Mouse (Mus musculus) retina, postnatal 7 days (tissue): Measurements from ENCODE around the gene Slc35c2.

Source experiments
- DNase-seq: peaks from one replicate; pipeline ENCODE4 v3.0.0-alpha.2; 2012; ENCODE audit warnings: low read depth, low spot score

Slc35c2 gene

GRCm38 (mm10) chr2:165287202-165287984 lies at the start of gene Slc35c2:
Slc35c2 (minus strand) TSS chr2:165287869.
- DNase-seq: peak; percentile 79

GRCm38 (mm10) chr2:165337191-165337590 lies 49.5 kb upstream of the Slc35c2 start:
- no peak for DNase-seq

- DNase-seq: no peak
Observed at GRCm38 (mm10) chr2:165332610-165333210, 45.0 kb upstream of the Slc35c2 start.

- DNase-seq: no peak
Observed at GRCm38 (mm10) chr2:165329703-165330102, 42.0 kb upstream of the Slc35c2 start.

GRCm38 (mm10) chr2:165328746-165329145 lies 41.1 kb upstream of the Slc35c2 start:
- no peak for DNase-seq

GRCm38 (mm10) chr2:165327386-165327785 lies 39.7 kb upstream of the Slc35c2 start:
- DNase-seq: no peak

GRCm38 (mm10) chr2:165326304-165327190 lies 38.9 kb upstream of the Slc35c2 start, which contains the start of gene Elmo2:
Elmo2 (minus strand) TSS chr2:165326479.
- peak; percentile 96 for DNase-seq

GRCm38 (mm10) chr2:165325521-165326303 lies 38.0 kb upstream of the Slc35c2 start:
- no peak for DNase-seq

- DNase-seq: no peak
Observed at GRCm38 (mm10) chr2:165323928-165324327, 36.3 kb upstream of the Slc35c2 start.

- no peak for DNase-seq
Observed at GRCm38 (mm10) chr2:165323484-165323883, 35.8 kb upstream of the Slc35c2 start.

- no peak for DNase-seq
Observed at GRCm38 (mm10) chr2:165321981-165322735, 34.5 kb upstream of the Slc35c2 start.

GRCm38 (mm10) chr2:165321381-165321888 lies 33.8 kb upstream of the Slc35c2 start:
- DNase-seq: no peak

GRCm38 (mm10) chr2:165320531-165321150 lies 33.0 kb upstream of the Slc35c2 start:
- no peak for DNase-seq

- DNase-seq: no peak
Observed at GRCm38 (mm10) chr2:165319503-165319902, 31.8 kb upstream of the Slc35c2 start.

GRCm38 (mm10) chr2:165318941-165319340 lies 31.3 kb upstream of the Slc35c2 start:
- DNase-seq: no peak

- DNase-seq: no peak
Observed at GRCm38 (mm10) chr2:165317621-165318263, 30.1 kb upstream of the Slc35c2 start.

GRCm38 (mm10) chr2:165316837-165317473 lies 29.3 kb upstream of the Slc35c2 start:
- no peak for DNase-seq

- no peak for DNase-seq
Observed at GRCm38 (mm10) chr2:165316204-165316603, 28.5 kb upstream of the Slc35c2 start.

- no peak for DNase-seq
Observed at GRCm38 (mm10) chr2:165314197-165314596, 26.5 kb upstream of the Slc35c2 start.
